Mouse (Mus musculus): ENCODE results near the gene Zfp111.

- no peak for TF ChIP-seq POLR2A (IDR thresholded peaks at IDR 0.05; ENCODE audit: extremely low read depth, insufficient read depth, low read length)
- TF ChIP-seq CTCF (IDR thresholded peaks at IDR 0.05; ENCODE audit: extremely low read depth, insufficient read depth, low read length): no peak
These were observed 48.2 kb upstream of the Zfp111 start for GRCm38 (mm10) chr7:24259306-24259999.

All from cortical plate, adult 2 months (tissue).